Mouse (Mus musculus): ENCODE data around the gene Crp.

Crp gene

DNA sequence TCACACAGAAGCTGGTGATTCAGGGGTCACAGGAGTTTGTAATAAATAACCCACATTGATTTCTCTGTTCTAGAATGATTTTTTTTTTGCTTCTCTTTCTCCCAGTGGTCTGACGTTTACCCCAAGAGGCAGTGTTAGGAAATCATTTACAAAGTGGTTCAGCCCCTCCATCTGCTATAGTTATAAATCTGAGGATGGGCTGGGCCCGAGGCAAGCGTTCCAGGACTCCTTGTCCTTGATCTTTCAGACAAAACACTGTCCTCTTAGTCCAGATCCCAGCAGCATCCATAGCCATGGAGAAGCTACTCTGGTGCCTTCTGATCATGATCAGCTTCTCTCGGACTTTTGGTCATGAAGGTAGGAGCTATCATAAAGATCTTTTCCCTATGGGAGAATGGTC lies at the start of gene Crp:
Gene Crp (plus strand): TSS at position 212 of the 400 bp plus-strand sequence.
- no peak for ATAC-seq (ENCODE audit: insufficient number of reproducible peaks, low FRiP score, low TSS enrichment)

DNA sequence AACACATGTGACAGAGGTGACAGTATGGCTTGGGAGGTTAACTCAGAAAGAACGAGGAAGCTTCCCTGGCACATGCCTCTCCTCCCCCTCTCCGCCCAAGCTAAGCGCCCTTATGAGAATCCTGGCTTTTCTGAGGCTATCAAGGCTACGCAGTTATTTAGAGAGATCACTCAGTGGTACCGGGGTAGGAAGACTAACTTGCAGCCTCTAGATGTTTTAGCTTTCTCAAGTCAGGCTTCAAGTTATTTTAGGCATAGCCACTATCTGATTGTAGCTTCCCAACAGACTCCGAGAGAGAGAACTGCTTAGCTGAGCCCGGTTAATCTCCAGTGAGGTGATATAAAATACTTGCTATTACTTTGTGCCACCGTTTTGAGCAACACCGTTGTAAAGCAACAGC lies 48.5 kb upstream of the Crp start:
- ATAC-seq (ENCODE audit: insufficient number of reproducible peaks, low FRiP score, low TSS enrichment), result no peak

DNA sequence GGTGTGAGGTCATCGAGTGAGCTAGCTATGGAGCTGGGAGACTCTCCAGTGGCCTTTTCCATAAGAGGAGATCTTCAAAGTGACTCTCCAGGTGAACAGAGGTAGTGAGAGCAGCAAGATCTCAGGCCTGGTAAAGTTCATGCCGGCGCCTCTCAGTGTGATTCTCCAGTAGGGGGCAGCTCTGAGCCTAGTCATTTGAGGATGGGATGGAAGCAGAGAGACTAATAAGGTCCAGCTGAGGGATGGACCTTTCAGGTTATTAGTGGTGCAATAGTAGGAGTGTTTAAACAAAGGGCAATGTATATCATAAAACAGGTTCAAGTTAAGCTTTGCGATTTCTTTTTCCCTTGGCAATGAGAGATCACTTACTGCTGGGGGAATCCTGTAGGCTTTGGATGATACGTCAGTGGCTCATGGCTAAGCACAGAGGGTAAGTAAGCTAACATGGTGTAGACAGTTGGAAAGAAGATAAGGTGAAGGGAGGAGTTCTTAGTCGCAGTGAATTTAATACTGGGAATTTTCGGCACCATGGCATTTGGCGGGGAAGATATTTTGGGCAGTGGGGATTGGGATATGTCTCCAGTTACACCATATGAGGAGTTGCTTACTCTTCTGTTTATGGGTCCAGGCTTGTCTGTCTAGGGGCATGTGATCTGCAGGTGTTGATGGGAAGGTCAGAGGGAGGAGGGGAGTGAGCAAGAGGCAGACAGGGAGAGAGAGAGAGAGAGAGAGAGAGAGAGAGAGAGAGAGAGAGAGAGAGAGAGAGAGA lies 47.2 kb upstream of the Crp start:
- no peak for ATAC-seq (ENCODE audit: insufficient number of reproducible peaks, low FRiP score, low TSS enrichment)

DNA sequence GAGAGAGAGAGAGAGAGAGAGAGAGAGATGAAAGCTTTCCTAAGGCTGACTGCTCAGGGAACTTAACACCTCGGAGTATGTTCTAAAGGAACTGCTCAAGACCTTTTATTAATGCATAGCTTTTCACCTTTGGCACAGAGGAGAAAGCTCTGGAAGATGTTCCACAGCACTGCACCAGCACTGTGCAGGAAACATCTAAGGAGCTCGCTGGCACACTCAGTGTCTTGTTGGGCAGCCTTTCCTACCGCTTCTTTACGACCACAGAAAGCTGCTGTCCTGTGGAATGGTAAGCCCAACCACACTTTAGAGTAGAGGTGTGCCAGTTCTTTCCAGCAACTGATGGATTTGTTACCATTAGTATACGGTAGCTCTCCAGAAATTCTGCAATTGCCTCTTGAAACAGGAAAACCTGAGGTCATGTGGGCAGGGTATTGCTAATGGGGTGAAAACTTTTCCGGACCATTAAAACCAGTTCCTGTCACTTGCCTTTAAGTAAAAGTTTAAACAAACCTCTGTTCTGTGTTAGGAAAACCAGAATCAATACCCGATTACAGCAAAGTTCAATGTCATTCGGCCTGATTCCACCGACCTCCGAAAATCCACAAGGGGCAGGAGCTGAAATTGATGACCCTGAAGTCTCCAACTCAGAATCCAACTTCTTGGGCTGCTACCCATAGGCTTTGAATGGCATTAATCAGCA lies 46.4 kb upstream of the Crp start:
- ATAC-seq (ENCODE audit: insufficient number of reproducible peaks, low FRiP score, low TSS enrichment), result no peak

DNA sequence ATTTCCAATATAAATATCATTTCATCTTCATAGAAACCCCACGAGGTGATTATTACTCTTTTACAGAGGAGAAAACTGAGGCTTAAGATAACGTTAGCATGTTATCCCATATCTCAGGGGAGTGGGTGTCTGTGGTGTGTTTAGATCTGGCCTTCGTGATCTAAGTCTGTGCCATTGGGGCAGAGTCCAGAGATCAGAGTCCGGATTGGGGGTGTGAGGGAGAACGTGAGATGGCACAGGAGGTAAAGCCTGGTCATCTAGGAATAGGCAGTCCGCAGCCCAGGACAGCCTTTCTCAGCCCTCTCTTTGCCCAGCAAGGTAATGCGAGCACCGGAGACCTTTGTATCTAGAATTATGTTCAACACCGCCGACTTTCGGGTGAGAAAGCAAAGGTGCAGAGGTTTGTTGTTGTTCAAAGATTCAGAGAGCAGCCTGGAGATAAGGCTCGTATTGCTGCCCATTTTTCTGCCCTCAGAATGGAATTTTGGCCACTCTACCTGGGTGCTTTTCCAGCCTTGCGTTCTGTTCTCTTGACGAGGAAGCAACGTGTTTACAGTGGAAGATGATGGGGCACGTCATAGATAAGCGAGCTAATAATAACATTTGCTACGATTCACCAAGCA lies 45.7 kb upstream of the Crp start:
- no peak for ATAC-seq (ENCODE audit: insufficient number of reproducible peaks, low FRiP score, low TSS enrichment)

DNA sequence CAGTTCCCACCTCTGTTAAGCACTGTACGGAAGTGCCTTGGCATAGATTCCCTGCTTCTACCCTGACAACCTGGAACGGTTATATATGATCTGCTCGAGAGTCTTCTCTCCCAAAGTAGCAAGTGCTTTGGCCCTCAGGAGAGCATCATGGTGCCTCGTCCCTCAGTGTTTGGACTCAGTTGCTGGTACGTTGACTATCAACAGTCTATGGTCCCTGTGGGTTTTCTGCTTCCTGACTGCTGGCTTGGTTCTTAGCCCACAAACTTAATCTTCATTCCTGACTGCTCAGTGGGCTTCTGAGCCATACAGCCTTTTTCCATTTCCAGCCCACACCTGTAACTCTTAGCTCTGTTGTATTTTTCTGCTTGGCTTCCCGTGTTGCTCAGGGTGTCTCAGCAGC lies 44.0 kb upstream of the Crp start:
- ATAC-seq (ENCODE audit: insufficient number of reproducible peaks, low FRiP score, low TSS enrichment), result no peak

DNA sequence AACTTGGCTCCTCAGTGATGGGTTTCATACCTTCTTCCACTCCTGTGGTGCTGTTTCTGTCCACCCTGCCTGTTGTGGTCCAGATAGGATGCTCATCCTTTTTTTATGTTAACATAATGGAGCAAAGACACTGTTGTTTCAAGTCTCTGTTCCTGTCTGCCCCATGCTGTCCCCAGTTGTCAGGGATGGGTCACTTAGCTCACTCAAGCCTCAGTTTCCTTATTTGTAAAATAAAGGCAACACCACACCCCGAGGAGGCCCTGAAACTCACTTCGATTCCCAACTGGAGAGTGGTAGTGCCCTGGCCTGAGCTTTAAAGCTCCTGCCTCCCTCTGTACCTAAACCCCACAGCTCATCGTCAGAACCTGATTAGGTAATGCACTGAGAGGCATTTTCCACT lies 40.6 kb upstream of the Crp start:
- ATAC-seq (ENCODE audit: insufficient number of reproducible peaks, low FRiP score, low TSS enrichment), result no peak

DNA sequence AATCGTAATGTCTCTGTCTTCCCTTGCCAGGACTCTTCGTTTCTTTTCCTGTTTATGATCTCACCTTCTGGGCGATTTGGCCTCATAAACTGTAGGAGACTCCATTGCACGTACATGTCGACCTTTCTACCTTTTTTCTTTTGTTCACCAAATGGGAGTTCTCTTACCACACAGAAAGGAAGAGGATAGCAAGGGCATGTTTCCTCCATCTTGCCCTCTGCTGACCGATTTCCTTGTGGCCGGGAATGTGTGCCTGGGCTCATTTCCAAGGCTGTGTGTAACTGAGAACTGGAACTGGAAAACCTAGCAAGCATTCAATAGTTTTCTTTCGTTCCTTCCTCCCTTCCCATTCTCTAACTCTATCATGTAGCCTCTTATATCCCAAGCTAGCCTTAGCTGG lies 38.2 kb upstream of the Crp start:
- no peak for ATAC-seq (ENCODE audit: insufficient number of reproducible peaks, low FRiP score, low TSS enrichment)

DNA sequence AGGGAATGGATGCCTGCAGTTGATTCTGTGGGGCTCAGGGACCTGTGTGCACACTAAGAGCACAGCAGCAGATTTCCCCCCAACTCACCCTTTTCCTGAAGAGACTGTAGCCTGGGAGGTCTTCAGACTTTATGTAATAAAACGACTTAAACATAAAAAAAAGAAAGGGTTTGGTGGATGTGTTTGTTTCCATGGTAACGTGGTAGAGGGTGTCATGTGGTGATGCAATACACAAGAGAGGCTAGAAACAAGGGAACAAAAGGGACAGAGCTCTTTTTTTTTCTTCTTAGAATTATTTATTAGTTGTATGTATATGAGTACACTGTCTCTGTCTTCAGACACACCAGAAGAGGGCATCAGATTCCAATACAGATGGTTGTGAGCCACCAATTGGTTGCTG lies 32.4 kb upstream of the Crp start:
- no peak for ATAC-seq (ENCODE audit: insufficient number of reproducible peaks, low FRiP score, low TSS enrichment)

DNA sequence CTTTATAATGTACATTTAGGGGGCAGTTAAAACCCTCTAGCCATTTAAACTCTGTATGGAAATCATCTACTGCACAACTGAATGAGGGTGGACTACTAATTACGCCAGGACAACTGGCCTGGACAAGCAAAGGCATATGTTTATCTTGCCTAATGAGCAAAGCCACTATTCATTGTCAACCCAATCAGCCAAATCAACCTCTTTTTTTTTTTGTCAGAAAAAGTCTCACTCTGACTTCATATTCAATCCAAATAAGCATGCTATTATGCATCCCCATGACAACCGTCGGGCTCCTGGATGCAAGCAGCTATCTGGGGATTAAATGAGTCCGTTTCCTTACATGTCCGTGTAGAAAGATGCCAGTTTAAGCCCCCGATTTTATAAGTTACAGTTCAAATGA lies 30.3 kb upstream of the Crp start:
- ATAC-seq (ENCODE audit: insufficient number of reproducible peaks, low FRiP score, low TSS enrichment), result no peak

DNA sequence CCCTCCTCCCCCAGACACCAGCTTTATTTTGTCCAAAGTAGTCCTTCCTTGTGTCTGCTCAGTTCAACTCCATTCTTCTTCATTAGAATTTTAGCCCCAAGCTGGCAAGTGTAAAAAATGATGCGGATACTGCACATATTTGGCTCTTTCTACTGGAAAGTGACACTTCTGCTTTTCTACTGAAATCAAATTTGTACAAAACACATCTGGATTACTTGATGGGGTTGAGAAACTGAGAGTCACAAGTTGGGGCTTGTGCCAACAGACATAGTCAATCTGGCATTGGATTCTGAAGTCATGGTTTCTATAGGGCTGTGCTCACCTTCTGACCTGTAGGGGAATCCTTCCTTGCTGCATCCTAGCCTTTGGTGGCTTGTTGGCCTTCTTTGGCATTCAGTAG lies 27.1 kb upstream of the Crp start:
- no peak for ATAC-seq (ENCODE audit: insufficient number of reproducible peaks, low FRiP score, low TSS enrichment)

DNA sequence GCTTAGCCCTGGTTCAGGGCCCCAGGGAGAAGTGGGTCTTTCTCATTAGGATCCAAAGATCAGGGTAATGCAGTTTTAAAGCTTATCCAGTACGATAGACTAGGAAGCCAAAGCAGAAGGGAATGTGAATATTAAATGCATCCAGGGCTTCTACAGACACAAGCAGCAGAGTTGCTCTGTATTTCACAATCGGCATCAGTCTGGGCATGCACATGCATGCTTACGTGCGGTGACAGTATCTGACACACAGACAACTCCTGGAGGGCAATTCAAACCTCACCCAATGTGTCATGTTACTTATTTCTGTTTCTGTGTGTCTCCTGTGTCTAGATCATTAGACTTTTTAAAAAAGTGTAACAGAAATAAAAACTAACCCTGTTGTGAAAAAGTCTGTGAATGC lies 17.1 kb upstream of the Crp start:
- ATAC-seq (ENCODE audit: insufficient number of reproducible peaks, low FRiP score, low TSS enrichment), result no peak

DNA sequence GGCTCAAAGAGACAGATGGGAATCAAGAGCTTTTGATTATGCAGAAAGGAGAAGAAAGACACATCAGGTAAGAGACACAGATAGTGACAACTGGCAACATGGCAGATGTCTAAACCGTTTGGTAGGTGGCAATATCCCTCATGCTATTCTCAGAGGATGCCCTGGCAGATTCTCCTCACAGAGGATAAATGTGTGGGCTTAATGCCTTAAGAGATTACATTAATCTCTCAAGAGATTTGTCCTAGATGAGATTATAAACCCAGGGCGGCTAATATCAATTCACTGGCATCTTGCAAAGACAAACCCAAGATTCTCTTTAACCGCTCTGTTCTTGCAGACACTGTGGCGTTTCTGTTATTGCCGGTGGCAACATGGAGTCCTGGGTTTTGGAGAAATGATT lies 14.3 kb upstream of the Crp start:
- no peak for ATAC-seq (ENCODE audit: insufficient number of reproducible peaks, low FRiP score, low TSS enrichment)

DNA sequence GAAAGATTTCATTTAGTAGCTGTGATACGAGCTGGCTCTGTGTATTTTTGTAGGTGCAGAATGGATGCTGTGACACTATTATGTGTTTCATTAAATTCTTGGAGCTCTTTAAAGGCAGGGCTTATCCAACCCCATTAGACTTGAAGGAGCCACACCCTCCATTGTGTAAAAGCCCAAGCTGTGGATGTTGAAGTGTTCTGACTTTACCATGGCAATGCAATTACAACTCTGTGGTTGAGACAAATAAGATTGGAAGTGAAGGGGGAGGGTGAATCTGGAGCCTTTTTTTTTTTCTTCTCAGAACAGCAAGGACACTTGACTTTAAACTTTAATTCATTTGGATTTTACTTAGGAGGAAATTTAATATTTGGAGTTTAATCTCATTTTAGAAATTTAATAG lies 13.9 kb upstream of the Crp start:
- no peak for ATAC-seq (ENCODE audit: insufficient number of reproducible peaks, low FRiP score, low TSS enrichment)

DNA sequence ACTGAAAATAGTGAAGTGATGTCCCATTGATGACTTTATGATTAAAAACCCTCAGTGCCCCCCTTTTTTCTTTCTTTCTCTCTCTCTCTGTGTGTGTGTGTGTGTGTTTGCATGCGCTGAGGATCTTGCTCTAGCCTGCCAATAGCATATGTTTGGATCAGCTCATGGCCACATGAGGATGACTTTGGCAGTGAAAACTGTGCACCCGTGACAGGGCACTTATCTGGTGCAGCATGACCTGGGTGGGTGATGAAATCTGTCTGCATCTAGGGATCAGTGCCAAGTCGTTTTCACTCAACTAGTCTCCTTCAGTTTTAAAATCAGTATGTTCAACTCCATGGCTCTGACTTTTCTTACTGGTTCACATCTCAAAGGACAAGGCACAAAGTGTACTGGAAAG lies 12.7 kb upstream of the Crp start:
- no peak for ATAC-seq (ENCODE audit: insufficient number of reproducible peaks, low FRiP score, low TSS enrichment)

DNA sequence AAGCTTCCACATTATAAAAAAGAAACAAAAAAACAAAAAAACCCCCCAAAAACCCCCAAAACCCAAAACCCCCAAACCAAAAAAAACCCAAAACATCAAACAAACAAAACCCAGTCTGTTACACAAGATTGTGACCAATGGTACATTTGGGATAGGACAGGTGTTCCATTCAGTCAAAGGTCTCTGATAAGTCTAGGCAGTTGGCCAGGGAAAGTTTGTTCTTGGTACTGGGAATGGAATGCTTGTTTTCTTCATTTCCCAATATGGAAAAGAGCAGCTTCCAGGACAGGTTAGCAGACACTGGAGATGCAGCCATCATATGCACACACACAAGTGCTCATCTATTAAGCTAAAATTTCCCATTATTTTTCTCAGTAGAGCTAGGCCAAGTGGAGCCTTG lies 433 bp upstream of the Crp start:
- no peak for ATAC-seq (ENCODE audit: insufficient number of reproducible peaks, low FRiP score, low TSS enrichment)

DNA sequence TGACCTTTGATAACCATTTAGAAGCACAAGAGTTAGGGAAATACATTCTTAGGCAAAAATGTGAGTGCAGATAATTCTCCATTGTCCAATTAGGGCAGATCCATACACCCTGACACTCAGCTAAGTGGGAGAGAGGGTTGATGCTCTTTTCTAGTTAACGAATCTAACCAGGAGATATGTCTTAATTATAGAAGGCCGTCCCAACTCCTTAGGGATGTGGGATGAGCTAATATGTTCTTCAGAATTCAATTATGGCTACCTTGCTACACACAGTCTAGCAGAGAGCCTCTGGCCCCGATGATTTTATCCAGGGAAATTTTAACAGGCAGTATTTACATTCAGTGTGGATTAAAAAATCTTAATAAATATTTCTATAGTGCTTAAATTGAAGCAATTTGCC lies 3.0 kb downstream of the Crp start:
- no peak for ATAC-seq (ENCODE audit: insufficient number of reproducible peaks, low FRiP score, low TSS enrichment)

DNA sequence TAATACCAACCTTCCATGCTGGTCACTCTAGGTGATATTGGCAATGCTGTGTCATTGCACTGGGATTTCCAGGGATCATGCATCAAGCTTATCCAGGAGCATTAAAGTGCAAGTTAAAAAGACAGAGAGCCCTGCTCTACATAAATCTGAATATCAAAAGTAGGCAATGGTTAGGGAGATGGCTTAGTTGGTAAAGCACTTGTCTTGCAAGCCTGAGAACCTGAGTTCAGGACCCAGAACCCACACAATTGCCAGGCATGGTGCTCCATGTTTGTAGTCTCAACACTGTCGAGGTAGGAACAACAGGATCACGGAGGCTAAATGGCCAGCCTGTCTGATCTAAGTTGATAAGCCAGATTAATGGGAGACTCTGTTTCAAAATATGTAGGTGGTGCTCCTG lies 3.5 kb downstream of the Crp start:
- ATAC-seq (ENCODE audit: insufficient number of reproducible peaks, low FRiP score, low TSS enrichment), result no peak

DNA sequence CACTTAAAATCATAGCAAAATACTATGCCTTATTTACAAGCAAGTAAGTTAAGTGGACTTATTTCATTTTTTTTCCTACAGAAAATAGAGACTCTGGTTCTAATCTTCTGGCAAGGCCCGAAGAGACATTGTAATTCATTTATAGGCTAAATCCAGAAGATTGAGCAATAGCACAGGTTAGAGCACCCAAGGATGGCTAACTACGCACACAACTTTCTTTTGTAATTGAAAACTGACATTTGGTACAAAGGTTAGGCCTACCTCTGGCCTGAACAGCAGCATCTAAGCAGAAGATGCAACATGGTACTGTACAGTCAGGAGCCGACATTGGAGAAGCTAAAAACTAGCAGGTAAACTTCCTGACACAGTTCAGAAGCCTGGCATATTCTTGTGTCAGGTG lies 4.0 kb downstream of the Crp start:
- ATAC-seq (ENCODE audit: insufficient number of reproducible peaks, low FRiP score, low TSS enrichment), result no peak

DNA sequence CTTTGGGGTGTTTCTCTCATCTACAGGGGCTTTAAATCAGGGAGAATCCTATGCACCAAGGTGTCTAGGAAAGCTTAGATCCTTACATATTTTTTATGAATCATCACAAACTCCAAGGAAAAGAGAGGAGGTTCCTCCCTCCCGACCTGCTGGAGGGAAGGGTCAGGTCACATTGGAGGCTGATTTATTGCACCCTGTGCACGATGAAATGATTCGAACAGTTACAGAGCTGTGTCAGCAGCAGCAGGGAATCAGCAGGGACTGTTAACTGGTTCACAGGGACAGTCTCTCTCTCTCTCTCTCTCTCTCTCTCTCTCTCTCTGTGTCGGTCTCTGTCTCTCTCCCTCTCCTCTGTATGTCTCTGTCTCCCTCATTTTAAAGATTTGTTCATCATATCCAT lies 6.9 kb downstream of the Crp start:
- no peak for ATAC-seq (ENCODE audit: insufficient number of reproducible peaks, low FRiP score, low TSS enrichment)

DNA sequence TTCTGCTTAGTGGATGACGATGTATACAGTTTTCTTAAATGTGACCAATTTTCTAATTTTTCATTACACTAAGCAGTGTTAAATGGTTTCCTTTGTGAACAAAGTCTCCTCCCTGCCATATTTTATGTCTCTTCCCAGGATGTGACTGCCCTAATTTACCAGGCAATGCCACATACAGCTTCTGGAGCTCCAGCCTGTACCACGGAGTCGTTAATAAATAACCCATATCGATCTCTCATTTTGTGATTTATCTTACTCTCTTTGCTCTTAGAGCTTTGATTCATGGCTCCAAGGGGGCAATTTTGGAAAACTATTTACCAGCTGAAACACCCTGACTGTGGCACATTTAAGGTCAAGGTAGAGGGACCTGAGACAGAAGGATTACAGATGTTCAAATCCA lies 8.4 kb downstream of the Crp start:
- ATAC-seq (ENCODE audit: insufficient number of reproducible peaks, low FRiP score, low TSS enrichment), result no peak

DNA sequence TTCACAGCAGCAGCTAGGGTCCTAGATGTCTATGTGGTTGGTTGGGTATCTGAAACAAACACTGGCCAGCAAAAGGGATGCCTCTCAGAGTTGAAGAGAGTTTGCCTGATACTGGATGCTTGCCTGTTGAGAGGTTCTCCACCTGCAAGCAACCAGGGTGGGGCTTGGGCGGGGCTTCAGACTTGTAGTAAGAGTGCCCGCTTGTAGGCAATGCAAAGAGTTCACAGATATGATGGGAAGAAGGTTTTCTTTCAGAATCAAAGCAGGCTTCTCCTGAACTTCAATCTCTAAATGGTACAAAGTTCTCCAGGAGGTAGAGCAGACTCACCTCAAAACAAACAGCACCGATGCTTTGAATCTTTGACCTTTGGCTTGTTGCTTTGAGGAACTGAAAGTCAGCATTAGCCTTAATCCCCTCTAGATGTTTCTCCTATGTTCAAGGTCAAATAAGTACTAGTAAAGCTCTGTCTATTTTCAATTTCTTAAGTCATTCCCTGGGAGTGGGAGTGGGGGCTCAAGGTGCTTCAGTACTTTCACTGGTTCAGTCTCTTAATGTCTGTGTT lies 12.0 kb downstream of the Crp start:
- ATAC-seq (ENCODE audit: insufficient number of reproducible peaks, low FRiP score, low TSS enrichment), result no peak

All from cerebellum, adult (tissue).